Mouse (Mus musculus) G1E (cell line): ENCODE measurements at regions not wholly inside any gene's neighbourhood (a gene's known extent, or its start where the extent isn't known, plus 50 kb on each side); places are given as distances from the start of the nearest gene placed in this dataset.

ENCODE experiments used
- CTCF ChIP-seq: IDR thresholded peaks from 2 replicates; pipeline ENCODE4 v1.5.1; 2012; ENCODE audit warnings: low read depth, low read length, inconsistent platforms, mixed read lengths
- GATA2 ChIP-seq: IDR thresholded peaks from 2 replicates; pipeline ENCODE4 v1.6.1; 2012; ENCODE audit warnings: low read depth, low read length, inconsistent platforms, borderline replicate concordance
- TAL1 ChIP-seq: conservative IDR thresholded peaks from 2 replicates; pipeline ENCODE4 v1.6.1; 2012; ENCODE audit warnings: low read depth, low read length, inconsistent platforms, mixed read lengths

DNA sequence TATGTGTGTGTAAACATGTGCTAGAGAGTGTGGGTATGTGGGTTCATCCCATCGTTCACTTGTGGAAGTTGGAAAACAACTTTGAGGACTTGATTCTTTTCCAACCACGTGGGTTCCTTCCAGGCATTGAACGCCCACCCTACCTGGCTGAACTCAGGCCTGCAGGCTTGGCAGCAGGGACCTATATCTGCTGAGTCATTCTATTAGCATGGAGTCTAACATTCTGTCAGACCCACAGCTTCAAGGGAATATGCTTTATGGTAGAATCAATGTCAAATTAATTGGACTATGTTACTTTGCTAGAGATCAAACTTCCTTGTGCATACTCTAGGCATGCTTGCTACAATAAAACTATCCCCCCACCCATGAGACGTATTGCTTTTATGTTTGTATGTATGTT, 56.1 kb upstream of the Ep300 start:
- TF ChIP-seq GATA2 (no peak), CTCF (no peak), TAL1 (no peak)
